Mouse (Mus musculus): ENCODE measurements around the gene Mmp24.
"Not testable (repeated sequence)": the region's sequence is repeated elsewhere in the genome, so short reads cannot be mapped to it uniquely, and the experiment has no call there.

The Mmp24 gene

GRCm38 (mm10) chr2:155774927-155775684, at the start of gene Mmp24:
Mmp24 (plus strand) TSS chr2:155775342.
- no peak for DNase-seq (ENCODE audit: low spot score)

- DNase-seq (ENCODE audit: low spot score), result no peak
These were observed 48.8 kb upstream of the Mmp24 start for GRCm38 (mm10) chr2:155726302-155726701.

GRCm38 (mm10) chr2:155727764-155728395, 47.3 kb upstream of the Mmp24 start:
- no peak for DNase-seq (ENCODE audit: low spot score)

GRCm38 (mm10) chr2:155728742-155729141, 46.4 kb upstream of the Mmp24 start:
- DNase-seq (ENCODE audit: low spot score), result no peak

- peak; percentile 88 for DNase-seq (ENCODE audit: low spot score)
These were observed 45.9 kb upstream of the Mmp24 start, which contains the start of gene Edem2 for GRCm38 (mm10) chr2:155729158-155729645. Edem2 (minus strand) TSS chr2:155729475.

GRCm38 (mm10) chr2:155735080-155735479, 40.1 kb upstream of the Mmp24 start:
- DNase-seq (ENCODE audit: low spot score), result no peak

GRCm38 (mm10) chr2:155735766-155736165, 39.4 kb upstream of the Mmp24 start, which contains the start of gene Gm17581:
Gm17581 (minus strand) TSS chr2:155735866.
- not testable (repeated sequence) for DNase-seq (ENCODE audit: low spot score)

GRCm38 (mm10) chr2:155736936-155737335, 38.2 kb upstream of the Mmp24 start:
- DNase-seq (ENCODE audit: low spot score), result no peak

- no peak for DNase-seq (ENCODE audit: low spot score)
These were observed 37.3 kb upstream of the Mmp24 start for GRCm38 (mm10) chr2:155737803-155738202.

GRCm38 (mm10) chr2:155742211-155742610, 32.9 kb upstream of the Mmp24 start:
- DNase-seq (ENCODE audit: low spot score), result no peak

GRCm38 (mm10) chr2:155742931-155743337, 32.2 kb upstream of the Mmp24 start:
- DNase-seq (ENCODE audit: low spot score), result peak; percentile 11

- no peak for DNase-seq (ENCODE audit: low spot score)
These were observed 31.8 kb upstream of the Mmp24 start for GRCm38 (mm10) chr2:155743351-155743750.

GRCm38 (mm10) chr2:155745487-155745886, 29.7 kb upstream of the Mmp24 start:
- no peak for DNase-seq (ENCODE audit: low spot score)

GRCm38 (mm10) chr2:155749394-155749793, 25.7 kb upstream of the Mmp24 start:
- no peak for DNase-seq (ENCODE audit: low spot score)

GRCm38 (mm10) chr2:155751014-155751786, 23.9 kb upstream of the Mmp24 start, which contains the start of gene Procr:
Procr (plus strand) TSS chr2:155751117.
- DNase-seq (ENCODE audit: low spot score), result peak; percentile 27

- DNase-seq (ENCODE audit: low spot score), result peak; percentile 32
These were observed 19.4 kb upstream of the Mmp24 start for GRCm38 (mm10) chr2:155755746-155756145.

GRCm38 (mm10) chr2:155756855-155757566, 18.1 kb upstream of the Mmp24 start:
- DNase-seq (ENCODE audit: low spot score), result no peak

GRCm38 (mm10) chr2:155764679-155765418, 10.3 kb upstream of the Mmp24 start:
- peak; percentile 80 for DNase-seq (ENCODE audit: low spot score)

GRCm38 (mm10) chr2:155773664-155774063, 1.5 kb upstream of the Mmp24 start:
- no peak for DNase-seq (ENCODE audit: low spot score)

GRCm38 (mm10) chr2:155774261-155774926, 748 bp upstream of the Mmp24 start:
- no peak for DNase-seq (ENCODE audit: low spot score)
